Mouse (Mus musculus): ENCODE measurements around the gene Rfc1.
"Not testable (repeated sequence)": the region's sequence is repeated elsewhere in the genome, so short reads cannot be mapped to it uniquely, and the experiment has no call there.

Gene Rfc1

GRCm38 (mm10) chr5:65335298-65336074 is at the start of gene Rfc1:
Gene Rfc1, minus strand, starts transcription at chr5:65335670.
- DNase-seq: peak; percentile 92 to 95

GRCm38 (mm10) chr5:65374746-65375145 is 39.3 kb upstream of the Rfc1 start:
- no peak for DNase-seq

DNA sequence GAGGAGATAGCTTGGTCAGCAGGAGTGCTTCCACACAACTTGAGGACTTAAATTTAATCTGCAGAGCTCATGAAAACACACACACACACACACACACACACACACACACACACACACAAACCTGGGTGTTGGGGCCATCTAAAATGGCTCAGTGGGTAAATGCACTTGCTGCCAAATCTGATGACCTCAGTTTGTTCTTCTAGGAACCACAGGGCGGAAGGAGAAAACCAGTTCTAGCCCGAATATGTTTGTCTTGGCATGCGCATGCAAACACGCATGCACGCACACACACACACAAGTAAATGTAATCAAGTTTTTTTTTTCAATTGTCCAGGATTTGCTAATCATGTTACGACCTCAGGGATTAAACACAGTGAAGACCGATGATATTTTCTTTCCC is 36.1 kb upstream of the Rfc1 start:
- no peak for DNase-seq

- no peak for DNase-seq
Measured at GRCm38 (mm10) chr5:65367837-65368236, 32.4 kb upstream of the Rfc1 start.

GRCm38 (mm10) chr5:65357771-65358170 is 22.3 kb upstream of the Rfc1 start:
- no peak for DNase-seq

- DNase-seq: no peak
Measured at GRCm38 (mm10) chr5:65356851-65357250, 21.4 kb upstream of the Rfc1 start.

DNA sequence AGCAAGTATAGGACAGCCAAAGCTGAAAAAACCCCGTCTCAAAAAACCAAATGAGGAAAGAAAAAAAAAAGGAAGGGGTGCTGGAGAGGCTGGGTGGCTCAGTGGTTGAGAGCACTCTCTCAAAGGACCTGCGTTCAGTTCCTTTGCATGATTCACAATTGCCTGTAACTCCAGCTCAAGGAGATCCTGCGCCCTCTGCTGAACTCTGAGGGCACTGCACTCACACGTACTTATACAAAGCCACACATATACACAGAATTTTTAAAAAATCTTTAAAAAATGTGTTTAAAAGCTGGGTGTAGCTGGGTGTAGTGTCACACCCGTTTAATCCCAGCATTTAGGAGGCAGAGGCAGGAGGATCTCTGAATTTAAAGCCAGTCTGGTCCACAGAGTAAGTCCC is 19.5 kb upstream of the Rfc1 start:
- DNase-seq: peak in 1 of 2 experiments; percentile 22

DNA sequence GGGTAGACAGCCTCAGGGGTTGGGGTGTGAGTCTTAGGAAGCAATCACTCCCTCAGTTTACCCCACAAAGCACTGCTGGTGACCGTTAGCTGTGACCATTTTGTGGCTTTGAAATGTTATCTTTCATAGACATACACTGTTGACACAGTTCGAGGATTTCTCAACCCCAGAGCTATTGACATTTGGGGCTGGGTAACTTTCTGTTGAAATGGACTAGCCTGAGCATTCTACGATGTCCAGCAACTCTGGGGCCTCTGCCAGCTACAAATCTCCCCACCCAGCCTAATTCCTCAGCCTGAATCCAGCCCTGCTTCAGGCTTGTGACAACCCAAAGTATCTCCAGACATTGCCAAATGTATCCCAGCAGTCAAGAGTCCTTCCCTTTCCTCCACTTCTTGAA is 18.6 kb upstream of the Rfc1 start:
- DNase-seq: no peak

GRCm38 (mm10) chr5:65350508-65350907 is 15.0 kb upstream of the Rfc1 start:
- no peak for DNase-seq

- DNase-seq: no peak
Measured at GRCm38 (mm10) chr5:65348168-65348567, 12.7 kb upstream of the Rfc1 start, which contains the start of gene Klb. Gene Klb, plus strand, starts transcription at chr5:65348314.

GRCm38 (mm10) chr5:65340167-65340566 is 4.7 kb upstream of the Rfc1 start:
- DNase-seq: no peak

DNA sequence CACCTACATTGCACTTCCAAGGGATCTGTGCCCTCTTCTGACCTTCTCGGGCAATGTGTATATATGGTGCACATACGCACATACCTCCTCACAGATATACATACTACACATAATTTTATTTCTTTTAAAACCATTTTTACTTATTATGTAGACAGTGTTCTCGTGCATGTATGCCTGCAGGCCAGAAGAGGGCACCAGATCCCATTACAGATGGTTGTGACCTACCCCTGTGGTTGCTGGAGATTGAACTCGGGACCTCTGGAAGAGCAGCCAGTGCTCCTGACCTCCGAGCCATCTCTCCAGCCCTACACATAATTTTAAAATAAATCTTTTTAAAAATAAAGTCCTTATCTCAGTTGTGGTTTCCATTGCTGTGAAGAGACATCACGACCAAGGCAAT is 2.9 kb upstream of the Rfc1 start:
- DNase-seq: peak in 1 of 2 experiments; percentile 50

DNA sequence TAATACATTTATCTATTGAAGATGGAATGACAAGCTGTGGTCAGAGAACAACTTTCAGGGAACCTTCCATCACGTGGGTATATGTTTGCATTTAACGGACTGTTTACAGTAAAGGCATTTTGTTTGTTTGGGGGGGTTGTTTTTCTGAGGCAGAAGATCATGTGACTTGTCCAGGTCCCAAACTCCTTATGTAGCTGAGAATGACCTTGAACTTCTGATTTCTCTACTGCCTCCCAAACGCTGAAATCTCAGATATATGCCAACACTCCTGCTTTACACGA is 545 bp upstream of the Rfc1 start:
- no peak for DNase-seq

- no peak for DNase-seq
Measured at GRCm38 (mm10) chr5:65334788-65335187, 682 bp downstream of the Rfc1 start.

- peak; percentile 26 to 34 for DNase-seq
Measured at GRCm38 (mm10) chr5:65329971-65330370, 5.5 kb downstream of the Rfc1 start.

DNA sequence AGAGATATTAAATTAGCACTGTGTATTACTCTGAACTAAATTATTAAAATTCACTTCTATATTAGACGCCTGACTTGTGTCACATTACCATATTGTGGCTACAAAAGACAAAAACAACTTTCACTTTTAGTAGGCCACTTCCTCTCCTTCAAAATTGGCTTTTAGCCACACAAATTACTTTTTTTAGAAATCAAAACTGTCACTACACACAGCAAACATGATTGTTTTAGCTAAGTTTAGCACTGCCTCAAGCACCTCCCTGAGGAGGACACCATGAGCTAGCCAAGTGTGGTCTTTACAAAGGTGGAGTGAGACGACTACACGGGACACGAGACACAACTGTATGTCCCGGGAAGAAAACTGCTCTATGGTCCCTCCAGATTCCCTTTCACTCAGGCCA is 9.3 kb downstream of the Rfc1 start:
- peak; percentile 54 to 61 for DNase-seq

- DNase-seq: no peak
Measured at GRCm38 (mm10) chr5:65324758-65325355, 10.6 kb downstream of the Rfc1 start.

- DNase-seq: no peak
Measured at GRCm38 (mm10) chr5:65324271-65324670, 11.2 kb downstream of the Rfc1 start.

DNA sequence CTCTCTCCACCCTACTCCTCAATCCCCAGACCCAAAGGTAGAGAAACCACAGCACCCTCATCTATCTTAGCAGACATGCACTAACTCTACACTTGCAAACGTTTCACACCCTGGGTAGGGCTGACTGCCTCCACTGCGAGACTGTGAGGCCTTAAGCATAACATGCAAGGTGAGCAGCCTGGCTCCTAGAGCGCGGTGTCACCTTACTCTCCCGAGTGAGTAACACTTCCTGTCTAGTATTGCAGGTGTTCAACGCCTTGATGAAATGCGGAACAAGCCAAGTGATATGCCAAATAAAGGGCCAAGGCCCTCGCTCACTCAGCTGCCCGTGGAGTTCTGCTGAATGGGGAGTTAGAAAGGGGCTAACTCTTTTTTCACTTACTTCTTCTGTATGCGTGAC is 13.3 kb downstream of the Rfc1 start:
- peak; percentile 72 to 77 for DNase-seq

DNA sequence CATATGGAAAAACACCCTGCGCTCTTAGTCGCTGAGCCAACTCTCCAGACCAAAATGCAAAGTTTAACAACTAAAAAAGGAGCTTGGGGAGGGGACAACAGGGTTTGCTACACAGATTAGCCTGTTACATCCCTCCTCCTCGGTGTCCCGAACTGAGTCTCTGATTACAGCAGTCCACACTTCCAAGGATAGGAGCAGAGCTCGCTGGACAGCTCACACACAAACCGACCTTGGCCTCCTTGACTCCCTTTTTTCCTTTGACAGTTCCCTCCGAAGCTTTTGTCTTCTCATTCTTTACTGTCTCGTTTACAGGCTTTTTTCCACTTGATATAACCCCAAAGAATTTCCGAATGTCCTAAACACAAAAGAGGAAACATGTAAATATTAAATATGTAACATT is 16.3 kb downstream of the Rfc1 start:
- no peak for DNase-seq

DNA sequence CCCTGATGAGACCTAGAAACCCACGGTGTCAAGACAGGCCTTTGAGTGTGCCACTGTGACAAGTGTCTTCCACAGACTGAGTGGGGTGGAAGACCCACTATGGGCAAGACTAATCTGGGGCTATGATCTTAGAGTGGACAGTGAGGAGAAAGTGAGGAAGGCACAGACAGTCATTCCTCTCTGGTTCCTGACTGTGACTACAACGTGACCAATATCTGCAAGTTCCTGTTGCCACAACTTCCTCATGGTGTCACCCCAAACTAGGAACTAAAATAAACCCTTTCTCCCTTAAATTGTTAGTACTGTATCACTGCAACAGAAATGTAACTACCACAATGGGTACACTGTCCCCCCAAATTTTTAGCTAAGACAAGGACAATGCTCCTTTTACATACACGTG is 26.6 kb downstream of the Rfc1 start:
- DNase-seq: no peak

GRCm38 (mm10) chr5:65308208-65308607 is 27.3 kb downstream of the Rfc1 start:
- no peak for DNase-seq

DNA sequence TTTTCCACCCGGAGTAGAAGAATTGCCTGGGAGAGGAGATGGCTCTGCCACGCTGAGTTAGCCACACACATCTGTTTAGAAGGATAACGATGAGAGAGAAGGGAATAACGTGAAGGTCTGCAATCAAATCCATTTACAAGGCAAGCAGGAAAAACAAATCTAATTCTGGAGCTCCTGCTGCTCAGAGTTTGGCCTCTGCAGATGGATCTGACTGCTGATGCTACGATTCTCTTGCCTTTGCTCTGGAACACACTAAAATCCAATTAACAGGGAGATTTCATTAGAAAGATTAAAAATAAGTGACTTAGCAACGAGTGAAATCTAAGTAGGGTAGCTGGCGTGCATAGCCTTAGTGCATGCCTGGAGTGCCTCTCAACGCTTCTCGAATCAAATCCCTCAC is 30.0 kb downstream of the Rfc1 start:
- DNase-seq: no peak

DNA sequence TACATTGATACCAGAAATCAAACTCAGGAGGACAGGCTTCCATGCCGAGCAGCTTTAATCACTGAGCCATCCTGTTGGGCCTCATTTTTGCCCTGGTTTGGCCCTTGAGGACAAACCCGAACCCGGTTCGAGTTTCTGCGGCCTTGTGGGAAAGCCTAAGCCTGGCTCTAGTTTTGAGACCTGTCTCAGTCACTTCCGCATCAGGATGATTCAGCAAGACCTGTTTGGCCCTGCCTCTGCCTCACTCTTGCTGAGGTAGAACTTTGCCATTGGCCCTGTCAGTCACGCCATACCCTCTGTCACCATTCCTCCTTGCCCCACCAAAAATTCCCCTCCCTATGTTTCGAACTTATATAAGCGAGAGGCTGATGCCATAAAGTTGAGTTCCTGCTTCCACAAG is 35.3 kb downstream of the Rfc1 start:
- DNase-seq: no peak

DNA sequence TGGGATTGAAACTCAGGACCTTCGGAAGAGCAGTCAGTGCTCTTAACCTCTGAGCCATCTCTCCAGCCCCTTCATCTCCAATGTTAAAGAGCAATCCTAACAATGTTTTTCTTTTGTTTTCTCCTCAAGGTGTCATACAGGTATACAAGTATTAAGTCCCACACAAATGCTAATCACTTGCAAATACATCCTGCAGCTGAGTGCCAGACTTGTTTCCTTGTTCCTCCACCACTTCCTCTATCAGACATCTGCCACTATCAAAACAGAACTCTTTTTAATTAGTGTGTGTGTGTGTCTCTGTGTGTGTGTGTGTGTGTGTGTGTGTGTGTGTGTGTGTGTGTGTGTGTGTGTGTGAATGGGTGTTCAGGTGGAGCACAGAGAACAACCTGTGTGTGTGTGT is 35.8 kb downstream of the Rfc1 start:
- DNase-seq: not testable (repeated sequence)
